In the genomic region with DNA sequence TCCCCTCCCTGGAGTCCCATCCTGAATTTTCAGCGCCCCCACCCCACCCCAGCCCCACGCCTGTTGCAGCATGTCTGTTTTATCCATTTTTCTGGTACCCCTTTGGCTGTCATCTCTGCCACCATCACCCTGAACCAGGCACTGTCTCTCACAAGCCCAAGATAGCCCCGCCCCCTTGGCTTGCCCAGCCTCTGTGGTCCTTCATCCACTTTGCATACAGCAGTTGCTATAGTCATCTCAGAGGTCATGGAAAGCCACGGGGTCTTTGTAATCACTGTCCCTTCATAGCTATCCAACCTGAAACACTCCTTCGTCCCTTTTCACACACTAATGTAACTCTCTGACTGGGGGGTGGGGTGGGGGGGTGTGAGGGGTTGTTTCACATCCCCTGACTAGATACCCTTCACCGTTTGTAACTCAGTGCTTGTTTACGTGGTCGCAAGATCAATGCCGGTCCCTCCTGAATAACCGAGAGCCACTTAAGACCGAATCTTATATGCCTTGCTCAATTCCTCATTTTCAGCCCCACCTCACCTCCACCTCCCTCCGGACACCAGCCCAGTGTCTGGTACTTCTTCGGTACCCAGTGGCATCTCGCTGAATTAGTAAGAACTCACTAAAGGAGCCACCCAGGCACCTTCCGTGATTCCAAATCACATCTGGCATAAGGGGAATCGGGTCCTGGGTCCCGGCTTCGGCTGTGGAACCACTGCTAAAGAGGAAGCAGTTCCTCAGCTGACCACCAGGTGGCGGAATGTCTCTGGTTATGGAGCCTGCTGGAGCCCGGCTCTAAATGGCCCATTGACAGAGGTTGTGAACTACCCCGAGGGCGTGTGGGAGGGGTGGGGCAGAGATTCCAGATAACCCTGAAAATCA, we compare ENCODE assay signal across 8 mouse cellular contexts. TPM values are rescaled to one million over a fixed set of nuclear protein-coding genes. Genes with fewer than 3 reads are reported as not detected.
A peak's percentile ranks its signal among the peaks of the same experiment; 100 is the strongest.
DNase-seq lines count a peak whose midpoint lies in the region; ATAC-seq and TF ChIP-seq lines count a peak whose summit lies in the region.

No protein-coding gene starts in this region.

- H3K4me1 ChIP-seq in bone marrow macrophage, adult 2 months (ENCODE audit: control insufficient read depth, insufficient read depth, low read length): peaks cover 3% of the 10 kb centered on the region
- H3K4me1 ChIP-seq in heart, embryonic 12.5 days (replicated peaks): peaks cover 9% of the 10 kb centered on the region; the same call in 1 of the 2 replicates
- peaks cover 9% of the 10 kb centered on the region for H3K4me1 ChIP-seq in kidney, embryonic 16.5 days (ENCODE audit: insufficient read depth, low read length)

- DNase-seq in A20 (ENCODE audit: low read depth, low spot score) (peak; percentile 85), liver (peak; percentile 86)
- DNase-seq in spleen, postnatal 36 days (ENCODE audit: low spot score in 2 of 2): peak; percentile 72 to 74

- H3K4me2 ChIP-seq in heart, embryonic 12.5 days: peak overlapping the region; percentile 47
- H3K4me2 ChIP-seq in kidney, embryonic 16.5 days (replicated peaks; ENCODE audit: low read depth, low read length): peak overlapping the region; percentile 45

- H3K36me3 ChIP-seq in heart, embryonic 12.5 days: no peaks in the 10 kb centered on the region
- no peaks in the 10 kb centered on the region for H3K36me3 ChIP-seq in kidney, embryonic 16.5 days (ENCODE audit: insufficient read depth, low read length)

- ATAC-seq in erythroblast, adult 5-6 weeks (replicated peaks; ENCODE audit: low FRiP score, poor library complexity, severe bottlenecking): peak; percentile 81
- peak; percentile 65 for ATAC-seq in heart, embryonic 12.5 days (ENCODE audit: insufficient number of reproducible peaks, low FRiP score)
- peak; percentile 79 for ATAC-seq in kidney, embryonic 16.5 days (ENCODE audit: low FRiP score, low TSS enrichment)
- peak; percentile 92 for ATAC-seq in monocyte, adult 5-6 weeks (replicated peaks; ENCODE audit: insufficient number of reproducible peaks, low FRiP score, low TSS enrichment, poor library complexity, severe bottlenecking)

- no peak overlapping the region for H3K27ac ChIP-seq in bone marrow macrophage, adult 2 months (ENCODE audit: insufficient read depth, low read depth, low read length)
- no peak overlapping the region for H3K27ac ChIP-seq in heart, embryonic 12.5 days (ENCODE audit: poor library complexity, severe bottlenecking)
- no peak overlapping the region for H3K27ac ChIP-seq in kidney, embryonic 16.5 days (ENCODE audit: low read length)

- H3K9ac ChIP-seq in heart, embryonic 12.5 days: no peak overlapping the region
- H3K9ac ChIP-seq in kidney, embryonic 16.5 days (replicated peaks; ENCODE audit: low read length): peak overlapping the region; percentile 51; the same call in 1 of the 2 replicates

- peaks cover 71% of the 10 kb centered on the region for H3K27me3 ChIP-seq in heart, embryonic 12.5 days (replicated peaks)
- peaks cover 7% of the 10 kb centered on the region for H3K27me3 ChIP-seq in kidney, embryonic 16.5 days (ENCODE audit: insufficient read depth, low read length)

- no peak for TF ChIP-seq POLR2A in bone marrow macrophage, adult 2 months (IDR thresholded peaks at IDR 0.05; ENCODE audit: borderline replicate concordance, low read depth, low read length)

- H3K4me3 ChIP-seq in bone marrow macrophage, adult 2 months (ENCODE audit: insufficient read depth, low read length): peak overlapping the region; percentile 45
- H3K4me3 ChIP-seq in heart, embryonic 12.5 days: no peak overlapping the region
- H3K4me3 ChIP-seq in kidney, embryonic 16.5 days (ENCODE audit: low read length): 0 out of 2 replicates have a peak overlapping the region, but pooled peaks have one; percentile 16

- no peaks in the 10 kb centered on the region for H3K9me3 ChIP-seq in heart, embryonic 12.5 days (replicated peaks)
- H3K9me3 ChIP-seq in kidney, embryonic 16.5 days (ENCODE audit: low read length): no peaks in the 10 kb centered on the region

- TF ChIP-seq CTCF in bone marrow macrophage, adult 2 months (IDR thresholded peaks at IDR 0.05; ENCODE audit: low read depth, low read length): peak; percentile 88

- whole genome bisulfite sequencing in heart, embryonic 12.5 days: 17% methylated on average over 22 of the region's 22 CpGs
- WGBS in kidney, embryonic 16.5 days: 13% methylated on average over 22 of the region's 22 CpGs

RNA-seq across cellular contexts. Expression of gene Trpv4, which starts 19.2 kb away (rescaled TPM):
- polyA plus RNA-seq in bone marrow macrophage, adult 2 months (2012; ENCODE audit: insufficient read depth, insufficient read length, missing spikeins): 27.4 and 31.8 TPM in 2 replicates
- 0.42 TPM in 1 of 2 replicates, not detected in the other for total RNA-seq in erythroblast, adult 5-6 weeks (2015; ENCODE audit: low replicate concordance)
- total RNA-seq in erythroblast, adult 5-6 weeks (2017; ENCODE audit: low replicate concordance): not detected in 2 replicates
- polyA plus RNA-seq in heart, embryonic 12.5 days (2016; fragmentation: Nextera tagmentation; extraction: Ambion mirVana): 0.95 and 0.96 TPM in 2 replicates
- 33.4 and 33.6 TPM in 2 replicates for polyA plus RNA-seq in kidney, embryonic 16.5 days (2015; fragmentation: Nextera tagmentation; extraction: Ambion mirVana)
- not detected in 3 replicates for total RNA-seq in monocyte, adult 5-6 weeks (2017)

RNA-seq across cellular contexts. Expression of gene Gltp, which starts 51.8 kb away (rescaled TPM):
- 336 and 371 TPM in 2 replicates for polyA plus RNA-seq in bone marrow macrophage, adult 2 months (2012; ENCODE audit: insufficient read depth, insufficient read length, missing spikeins)
- 54.8 and 68.4 TPM in 2 replicates for total RNA-seq in erythroblast, adult 5-6 weeks (2015; ENCODE audit: low replicate concordance)
- 13.0 and 31.2 TPM in 2 replicates for total RNA-seq in erythroblast, adult 5-6 weeks (2017; ENCODE audit: low replicate concordance)
- 55.3 and 56.5 TPM in 2 replicates for polyA plus RNA-seq in heart, embryonic 12.5 days (2016; fragmentation: Nextera tagmentation; extraction: Ambion mirVana)
- 86.0 and 89.6 TPM in 2 replicates for polyA plus RNA-seq in kidney, embryonic 16.5 days (2015; fragmentation: Nextera tagmentation; extraction: Ambion mirVana)
- total RNA-seq in monocyte, adult 5-6 weeks (2017): 46.4 to 52.1 TPM (median 46.5 TPM) in 3 replicates

Comparison
In these comparisons a context has a peak if more than half of its experiments do, and no peak if none do; other contexts are left out.
1. RNA of gene Trpv4, which starts 19.2 kb away (polyA plus RNA-seq): 33.4 to 33.6 TPM in kidney, embryonic 16.5 days and 27.4 to 31.8 TPM in bone marrow macrophage, adult 2 months; 0.95 to 0.96 TPM in heart, embryonic 12.5 days; every median in the first group is over 10 times any median in the second.
2. Peak in every context shown above with its lines, with median percentiles within 50 percentile points of each other: DNase-seq and ATAC-seq.